Mouse (Mus musculus): ENCODE measurements around the gene Unc5b.
"Not testable (repeated sequence)": the region's sequence is repeated elsewhere in the genome, so short reads cannot be mapped to it uniquely, and the experiment has no call there.

Gene Unc5b

GRCm38 (mm10) chr10:60831379-60831778, at the start of gene Unc5b:
Gene Unc5b, minus strand, starts transcription at chr10:60831581.
- DNase-seq, result peak; percentile 95 to 96

GRCm38 (mm10) chr10:60879817-60880216, 48.4 kb upstream of the Unc5b start:
- DNase-seq, result no peak

- no peak for DNase-seq
Observed at GRCm38 (mm10) chr10:60877075-60877474, 45.7 kb upstream of the Unc5b start.

DNA sequence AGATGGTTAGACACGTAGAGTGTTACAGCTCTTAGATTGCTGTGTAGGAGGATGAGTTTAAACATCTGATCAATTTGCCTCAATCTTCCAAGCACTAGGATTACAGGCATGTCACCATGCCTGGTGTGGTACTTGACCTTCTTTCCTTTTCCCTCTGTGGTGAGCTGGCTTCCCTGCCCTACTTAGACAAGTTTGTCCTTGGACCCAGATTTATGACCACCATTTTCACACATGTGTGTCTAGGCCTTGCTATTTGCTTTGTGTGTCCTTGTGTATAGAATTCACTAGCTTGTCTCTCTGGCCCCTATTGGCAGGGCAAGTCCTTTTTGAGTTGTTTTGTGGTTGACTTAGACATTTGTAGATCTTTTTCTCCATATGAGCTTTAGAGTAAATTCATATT, 43.6 kb upstream of the Unc5b start:
- no peak for DNase-seq

DNA sequence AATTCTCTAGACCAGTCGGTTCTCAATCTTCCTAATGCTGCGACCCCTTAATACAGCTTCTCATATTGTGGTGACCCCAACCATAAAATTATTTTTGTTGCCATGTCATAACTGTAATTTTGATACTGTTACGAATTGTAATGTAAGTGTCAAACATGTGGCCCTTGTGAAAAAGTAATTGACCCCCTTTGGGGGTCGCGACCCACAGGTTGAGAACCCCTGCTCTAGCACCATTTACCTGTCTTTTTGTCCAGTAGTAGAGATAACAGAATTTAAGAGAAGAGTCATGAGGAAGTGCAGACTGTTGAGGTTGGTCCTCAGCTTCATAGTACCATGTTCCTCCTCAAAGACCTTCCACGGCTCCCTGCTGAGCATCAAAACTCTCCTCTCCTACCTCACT, 31.9 kb upstream of the Unc5b start:
- DNase-seq, result no peak

- peak; percentile 17 to 23 for DNase-seq
Observed at GRCm38 (mm10) chr10:60862477-60863293, 31.3 kb upstream of the Unc5b start.

- DNase-seq, result not testable (repeated sequence)
Observed at GRCm38 (mm10) chr10:60845271-60845670, 13.9 kb upstream of the Unc5b start.

DNA sequence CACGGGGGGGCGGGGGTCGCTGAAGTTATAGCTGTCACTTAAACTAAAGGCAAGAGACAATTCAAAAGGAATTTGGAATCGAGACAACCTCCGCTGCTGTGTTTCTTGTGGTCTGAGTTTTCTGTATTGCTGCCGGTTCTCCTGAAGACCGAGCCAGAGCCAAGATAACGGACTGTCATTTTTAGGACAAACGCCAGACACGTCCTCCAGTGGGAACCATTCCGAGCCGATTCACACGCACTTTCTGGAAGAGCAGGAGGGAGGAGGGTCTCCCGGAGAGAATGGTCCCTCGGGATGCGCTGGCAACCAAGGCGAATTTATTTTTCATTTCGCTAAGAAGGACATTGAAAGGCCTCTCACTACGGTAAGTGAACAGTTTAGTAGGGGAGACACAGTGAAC, 7.4 kb upstream of the Unc5b start:
- DNase-seq, result no peak

GRCm38 (mm10) chr10:60834949-60835348, 3.6 kb upstream of the Unc5b start:
- DNase-seq, result peak; percentile 82 to 94

GRCm38 (mm10) chr10:60832664-60833173, 1.3 kb upstream of the Unc5b start:
- DNase-seq, result peak; percentile 41 to 63

GRCm38 (mm10) chr10:60830556-60831350, 628 bp downstream of the Unc5b start:
- peak in 1 of 2 experiments; percentile 50 for DNase-seq

- no peak for DNase-seq
Observed at GRCm38 (mm10) chr10:60830000-60830399, 1.4 kb downstream of the Unc5b start.

DNA sequence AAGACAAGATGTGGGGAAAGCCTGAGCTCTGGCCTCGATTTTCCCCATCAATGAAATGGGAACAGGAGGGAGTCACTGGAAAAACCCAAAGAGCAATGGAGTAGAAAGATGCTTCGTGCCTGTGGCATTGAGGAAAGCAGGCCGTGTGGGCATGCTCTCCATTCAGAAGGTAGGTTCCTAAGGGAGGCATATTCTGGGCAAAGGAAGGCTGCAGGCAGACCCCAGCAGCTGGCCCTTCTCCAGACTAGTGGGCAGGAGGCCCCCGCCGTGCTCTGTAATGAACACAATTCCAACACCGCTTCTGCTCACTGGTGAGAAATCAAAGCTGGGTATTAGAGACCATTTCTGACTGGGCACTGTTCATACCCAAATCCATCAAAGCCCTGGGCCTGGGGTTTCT, 2.3 kb downstream of the Unc5b start:
- no peak for DNase-seq

DNA sequence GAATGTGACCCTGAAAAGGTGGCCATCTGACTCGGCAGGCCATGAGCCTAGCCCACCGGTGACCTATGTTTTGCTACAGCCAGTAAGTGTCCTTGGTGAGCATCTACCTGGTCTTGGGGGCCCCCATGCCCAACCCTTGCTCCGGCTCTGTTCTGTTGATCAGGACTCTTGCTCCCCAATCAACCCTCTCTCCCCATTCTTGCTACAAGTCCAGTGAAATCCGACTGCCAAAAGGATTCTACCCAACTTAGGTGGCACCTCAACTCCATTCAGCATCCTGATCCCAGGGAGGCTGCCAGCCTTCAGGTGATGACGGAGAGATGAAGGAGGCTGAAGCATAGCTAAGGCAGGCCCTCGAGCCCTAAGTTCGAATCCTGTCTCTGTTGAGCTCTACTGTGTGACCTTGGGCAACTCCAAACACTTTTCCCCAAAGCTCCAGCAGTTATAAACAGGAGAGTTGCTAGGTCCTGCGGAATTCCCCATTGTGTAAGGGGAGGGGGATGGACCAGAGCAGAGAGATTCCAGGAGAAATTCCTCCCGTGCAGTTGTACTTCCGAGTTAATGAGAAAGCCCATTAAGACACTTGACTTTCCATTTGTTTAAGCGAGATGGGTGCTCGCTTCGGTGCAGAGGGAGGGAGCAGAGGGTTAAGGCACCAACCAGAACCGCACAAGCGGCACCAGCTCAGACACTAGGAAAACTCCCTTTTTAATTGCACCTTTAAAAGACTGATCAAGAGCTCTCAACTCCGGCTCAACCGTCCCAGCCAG, 3.3 kb downstream of the Unc5b start:
- no peak for DNase-seq

GRCm38 (mm10) chr10:60827266-60827665, 4.1 kb downstream of the Unc5b start:
- DNase-seq, result no peak

DNA sequence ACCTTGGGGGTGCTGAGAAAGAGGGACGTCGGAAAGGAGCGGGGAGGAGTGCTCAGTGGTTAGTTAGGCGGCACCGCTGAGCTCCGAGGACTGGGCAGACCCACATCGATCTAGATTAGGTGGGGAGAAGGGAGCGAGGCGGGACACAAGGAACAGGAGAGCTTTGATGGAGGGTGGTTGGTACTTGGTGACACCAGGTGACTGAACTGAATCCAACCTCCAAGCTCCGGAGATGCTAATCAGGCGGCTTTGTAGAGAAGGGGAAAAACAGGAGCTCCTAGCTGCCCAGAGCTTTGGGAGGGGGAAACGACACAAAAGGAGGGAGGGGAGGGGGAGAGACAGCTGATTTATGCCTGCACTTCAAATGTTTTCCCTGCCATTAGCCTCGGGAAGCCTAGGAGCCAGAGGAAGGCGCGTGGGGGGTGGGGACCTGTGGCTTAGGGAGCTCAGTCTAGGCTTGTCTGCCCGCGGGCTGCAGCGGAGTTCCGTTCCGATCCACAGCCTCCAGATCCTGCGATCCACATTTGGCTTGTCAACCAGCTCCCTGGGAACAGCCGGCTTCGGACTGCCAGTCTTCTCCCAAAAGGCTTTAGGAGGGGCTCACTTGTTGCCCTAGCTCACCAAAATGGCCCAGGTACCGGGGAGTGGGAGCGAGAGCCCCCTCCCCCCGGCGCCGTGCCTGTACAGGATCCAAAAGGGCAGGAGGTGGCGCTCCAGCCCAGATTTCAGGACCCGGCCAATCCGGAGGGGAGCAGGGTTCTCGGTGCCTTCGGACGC, 4.7 kb downstream of the Unc5b start:
- peak; percentile 43 to 73 for DNase-seq

- DNase-seq, result no peak
Observed at GRCm38 (mm10) chr10:60825955-60826354, 5.4 kb downstream of the Unc5b start.

DNA sequence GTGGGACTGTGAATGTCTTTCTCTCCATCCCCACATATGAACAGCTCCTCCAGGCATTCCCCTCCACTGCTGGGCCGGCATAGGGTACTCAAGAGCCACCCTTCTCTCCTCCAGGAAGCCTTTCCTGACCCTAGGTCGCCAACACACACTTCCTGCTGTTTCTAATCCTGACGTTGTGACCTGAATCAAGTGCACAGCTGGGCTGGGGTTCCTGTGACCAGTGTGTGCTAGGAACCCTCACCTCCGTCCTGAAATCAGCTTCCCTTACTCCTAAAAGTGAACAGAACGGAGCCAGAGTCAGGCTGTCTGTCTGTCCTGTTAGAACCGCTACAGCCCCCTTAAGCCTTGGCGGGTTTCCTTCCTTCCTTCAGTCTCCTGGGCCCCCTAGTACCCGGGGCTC, 7.6 kb downstream of the Unc5b start:
- no peak for DNase-seq

DNA sequence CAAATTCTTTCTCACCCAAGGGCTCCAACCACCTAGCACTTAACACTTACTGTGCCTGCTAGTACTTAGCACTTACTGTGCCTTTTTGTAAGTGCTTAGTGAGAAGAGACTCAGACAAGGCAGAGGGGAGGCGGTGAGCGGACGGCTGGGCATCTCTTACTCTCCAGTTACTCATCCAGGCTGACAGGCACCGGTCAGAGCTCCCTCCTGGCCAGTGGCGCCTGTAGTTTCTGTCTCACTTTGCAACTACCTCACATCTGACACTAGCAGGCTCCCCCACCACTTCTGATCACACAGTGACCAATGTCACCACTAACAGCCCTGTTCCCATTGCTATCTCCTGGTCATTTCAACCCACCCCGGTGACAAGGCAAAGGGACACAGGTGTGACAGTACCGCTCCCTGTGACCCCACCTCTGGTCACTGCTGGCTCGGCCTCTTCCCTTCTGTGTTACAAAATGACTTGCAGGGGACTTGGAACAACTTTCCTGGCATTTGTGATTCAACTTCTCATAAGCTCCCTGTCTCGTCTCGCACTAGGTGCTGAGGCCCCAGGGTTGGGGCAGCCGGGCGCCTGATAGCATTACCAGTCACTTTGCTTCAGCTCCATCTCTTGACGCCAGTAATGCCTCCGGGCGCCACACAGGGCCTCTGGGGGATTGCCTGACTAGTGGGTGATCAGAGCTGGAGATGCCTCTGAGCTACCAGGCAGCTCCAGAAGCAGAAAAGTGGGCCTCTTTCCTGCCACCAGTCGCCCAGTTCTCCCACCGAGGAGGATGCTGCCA, 8.5 kb downstream of the Unc5b start:
- DNase-seq, result no peak

- no peak for DNase-seq
Observed at GRCm38 (mm10) chr10:60821736-60822358, 9.5 kb downstream of the Unc5b start.

- DNase-seq, result no peak
Observed at GRCm38 (mm10) chr10:60821311-60821710, 10.1 kb downstream of the Unc5b start.
